Mouse (Mus musculus): ENCODE measurements around the gene Zdhhc20. TPM values are rescaled to one million over a fixed set of nuclear protein-coding genes. Genes with fewer than 3 reads are reported as not detected.
"Not testable (repeated sequence)": the region's sequence is repeated elsewhere in the genome, so short reads cannot be mapped to it uniquely, and the experiment has no call there.

The Zdhhc20 gene
- polyA plus RNA-seq, 1 experiment from 2014 or later = 72.5 TPM

DNA sequence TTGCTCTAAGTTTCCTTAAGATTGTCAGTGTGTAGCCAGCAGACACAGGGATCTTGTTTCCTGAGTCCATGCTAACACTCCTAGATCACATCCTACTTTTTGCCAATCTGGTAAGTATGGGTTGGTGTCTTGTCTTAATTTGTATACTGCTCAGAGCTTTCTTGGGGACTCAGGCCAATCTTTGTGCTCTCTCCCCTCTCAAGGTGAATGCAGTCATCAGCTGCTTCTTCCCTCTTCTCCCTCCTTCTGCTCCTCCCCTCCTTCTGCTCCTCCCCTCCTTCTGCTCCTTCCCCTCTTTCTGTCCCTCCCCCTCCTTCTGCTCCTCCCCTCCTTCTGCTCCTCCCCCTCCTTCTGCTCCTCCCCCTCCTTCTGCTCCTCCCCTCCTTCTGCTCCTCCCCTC is 21.7 kb upstream of the Zdhhc20 start:
- not testable (repeated sequence) for H3K4me1 ChIP-seq; H3K4me3 ChIP-seq; H3K27ac ChIP-seq; H3K27me3 ChIP-seq; ATAC-seq (ENCODE audit: insufficient number of reproducible peaks, low FRiP score, low TSS enrichment, low read depth); H3K9ac ChIP-seq; H3K9me3 ChIP-seq; H3K4me2 ChIP-seq
- peaks cover 19% of the 10 kb centered on the region for H3K36me3 ChIP-seq

DNA sequence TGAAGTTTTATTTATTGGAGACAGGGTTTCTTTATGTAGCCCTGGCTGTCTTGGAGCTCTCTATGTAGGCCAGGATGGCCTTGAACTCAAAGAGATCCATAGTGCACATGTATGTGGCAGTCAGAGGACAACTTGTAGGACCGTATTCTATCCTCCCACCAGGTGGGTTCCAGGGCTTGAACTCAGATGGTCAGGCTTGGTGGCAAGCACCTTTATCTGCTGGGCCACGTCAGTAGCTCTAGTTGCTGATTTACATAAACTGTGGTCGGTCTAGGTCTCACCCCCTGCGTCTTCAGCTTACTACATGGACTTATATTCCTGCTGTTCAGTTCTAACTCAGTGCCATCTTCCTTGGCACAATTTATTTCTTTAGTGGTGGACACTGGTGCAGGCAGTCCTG is 21.2 kb upstream of the Zdhhc20 start:
- H3K27ac ChIP-seq = no peak overlapping the region
- no peaks in the 10 kb centered on the region for H3K9me3 ChIP-seq
- H3K4me3 ChIP-seq = no peak overlapping the region
- WGBS = 89% methylated on average over 4 of the region's 4 CpGs
- no peak overlapping the region for H3K4me2 ChIP-seq
- 0 out of 2 replicates have a peak, but pooled peaks cover 3% of the 10 kb centered on the region for H3K4me1 ChIP-seq
- H3K36me3 ChIP-seq = peaks cover 15% of the 10 kb centered on the region
- H3K27me3 ChIP-seq = no peaks in the 10 kb centered on the region
- no peak overlapping the region for H3K9ac ChIP-seq
- ATAC-seq (ENCODE audit: insufficient number of reproducible peaks, low FRiP score, low TSS enrichment, low read depth) = no peak

DNA sequence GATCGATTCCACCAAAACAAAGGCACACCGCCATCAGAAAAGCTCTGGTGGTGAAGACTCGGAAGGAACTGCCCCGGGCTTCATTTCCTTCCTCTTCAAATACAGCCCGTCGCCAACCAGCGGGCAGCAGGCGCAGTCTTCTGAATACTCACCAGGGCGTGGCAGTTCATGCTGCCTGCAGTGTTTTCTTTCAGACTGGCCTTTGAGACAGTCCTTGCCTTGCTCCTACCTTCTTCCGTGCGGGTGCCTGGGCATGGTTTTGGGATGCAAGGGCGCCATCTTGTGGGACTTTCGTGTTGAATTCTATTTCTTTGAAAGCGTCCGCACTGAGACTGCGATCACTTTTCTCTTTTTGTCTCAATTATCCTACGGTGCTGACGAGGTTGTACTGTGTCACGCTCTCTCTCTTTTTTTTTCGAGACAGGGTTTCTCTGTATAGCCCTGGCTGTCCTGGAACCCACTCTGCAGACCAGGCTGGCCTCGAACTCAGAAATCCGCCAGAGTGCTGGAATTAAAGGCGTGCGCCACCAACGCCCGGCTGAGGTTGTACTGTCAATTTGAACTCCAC is 20.5 kb upstream of the Zdhhc20 start:
- Histone ChIP-seq H3K9ac (peak overlapping the region; percentile 44), H3K27me3 (no peaks in the 10 kb centered on the region), H3K4me1 (0 out of 2 replicates have a peak, but pooled peaks cover 3% of the 10 kb centered on the region), H3K4me2 (peak overlapping the region; percentile 51), H3K4me3 (peak overlapping the region; percentile 35), H3K9me3 (no peaks in the 10 kb centered on the region), H3K27ac (no peak overlapping the region), H3K36me3 (peaks cover 8% of the 10 kb centered on the region; the same call in 1 of the 2 replicates)
- WGBS = 22% methylated on average over 26 of the region's 26 CpGs
- ATAC-seq (ENCODE audit: insufficient number of reproducible peaks, low FRiP score, low TSS enrichment, low read depth) = peak; percentile 74; the same call in 1 of the 2 replicates

DNA sequence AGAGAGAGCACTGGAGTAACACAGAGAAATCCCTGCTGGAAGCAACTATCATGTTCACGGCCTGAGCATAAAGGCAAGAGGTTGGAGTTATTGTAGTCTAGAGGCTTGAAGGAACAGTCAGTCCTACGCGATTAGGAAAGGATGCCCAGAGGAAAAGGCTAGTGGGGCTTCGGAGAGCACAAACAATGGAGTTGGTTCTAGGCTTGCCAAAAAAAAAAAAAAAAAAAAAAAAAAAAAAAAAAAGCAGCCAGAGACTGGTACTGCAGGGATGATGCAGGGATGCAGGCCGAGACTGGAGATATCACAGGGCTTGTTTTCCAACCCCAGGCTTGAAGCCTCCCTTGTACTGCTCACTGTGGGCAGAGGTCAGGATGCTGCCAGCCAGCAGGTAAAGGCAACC is 19.2 kb upstream of the Zdhhc20 start:
- Histone ChIP-seq H3K27ac (no peak overlapping the region), H3K9ac (no peak overlapping the region), H3K36me3 (no peaks in the 10 kb centered on the region), H3K4me1 (0 out of 2 replicates have a peak, but pooled peaks cover 3% of the 10 kb centered on the region), H3K27me3 (no peaks in the 10 kb centered on the region), H3K4me3 (no peak overlapping the region), H3K4me2 (no peak overlapping the region), H3K9me3 (no peaks in the 10 kb centered on the region)
- no peak for ATAC-seq (ENCODE audit: insufficient number of reproducible peaks, low FRiP score, low TSS enrichment, low read depth)
- WGBS = 83% methylated on average over 5 of the region's 5 CpGs

DNA sequence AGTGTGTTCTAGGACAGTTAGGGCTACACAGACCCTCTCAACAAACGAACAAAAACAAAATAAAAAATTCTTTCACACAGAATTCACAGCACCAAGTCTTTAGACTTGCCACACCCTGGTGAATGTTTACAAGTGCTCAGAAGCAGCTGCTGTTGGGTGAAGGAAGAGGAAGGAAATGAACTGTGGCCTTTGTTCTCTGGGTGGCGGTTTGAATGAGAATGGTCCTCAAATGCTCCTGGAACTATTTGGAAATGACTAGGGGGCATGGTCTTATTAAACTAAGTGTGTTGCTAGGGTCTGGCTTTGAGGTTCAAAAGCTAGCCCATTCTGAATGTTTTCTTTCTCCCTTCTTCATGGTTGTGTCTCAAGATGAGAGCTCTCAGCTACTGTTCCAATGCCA is 18.4 kb upstream of the Zdhhc20 start:
- Histone ChIP-seq H3K4me1 (0 out of 2 replicates have a peak, but pooled peaks cover 3% of the 10 kb centered on the region), H3K4me3 (no peak overlapping the region), H3K9ac (no peak overlapping the region), H3K9me3 (no peaks in the 10 kb centered on the region), H3K27ac (no peak overlapping the region), H3K4me2 (no peak overlapping the region), H3K27me3 (no peaks in the 10 kb centered on the region), H3K36me3 (no peaks in the 10 kb centered on the region)
- ATAC-seq (ENCODE audit: insufficient number of reproducible peaks, low FRiP score, low TSS enrichment, low read depth) = no peak
- 75% methylated on average over 2 of the region's 2 CpGs for WGBS

DNA sequence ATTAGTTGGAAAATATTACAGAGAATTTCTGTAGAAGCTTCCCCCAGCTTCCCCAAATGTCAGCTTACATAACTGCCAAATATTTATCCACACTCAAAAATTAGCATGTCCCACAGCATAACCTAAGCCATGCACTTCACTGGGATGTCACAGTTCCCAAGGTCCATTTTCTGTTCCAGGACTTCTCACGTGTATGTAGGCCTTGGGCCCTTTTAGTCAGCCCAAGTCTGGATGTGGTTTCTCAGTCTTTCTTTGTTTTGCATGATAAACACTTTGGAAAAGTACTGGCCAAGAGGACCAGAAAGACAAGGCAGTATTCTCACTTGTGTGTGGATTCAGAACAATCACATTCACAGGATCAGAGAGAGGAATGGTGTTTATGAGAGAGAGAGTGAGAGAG is 11.9 kb upstream of the Zdhhc20 start:
- no peaks in the 10 kb centered on the region for H3K36me3 ChIP-seq
- 77% methylated on average over 1 of the region's 1 CpGs for WGBS
- no peaks in the 10 kb centered on the region for H3K4me1 ChIP-seq
- no peak overlapping the region for H3K27ac ChIP-seq
- H3K4me2 ChIP-seq = no peak overlapping the region
- H3K4me3 ChIP-seq = no peak overlapping the region
- no peaks in the 10 kb centered on the region for H3K27me3 ChIP-seq
- H3K9ac ChIP-seq = no peak overlapping the region
- ATAC-seq (ENCODE audit: insufficient number of reproducible peaks, low FRiP score, low TSS enrichment, low read depth) = no peak
- H3K9me3 ChIP-seq = no peaks in the 10 kb centered on the region

DNA sequence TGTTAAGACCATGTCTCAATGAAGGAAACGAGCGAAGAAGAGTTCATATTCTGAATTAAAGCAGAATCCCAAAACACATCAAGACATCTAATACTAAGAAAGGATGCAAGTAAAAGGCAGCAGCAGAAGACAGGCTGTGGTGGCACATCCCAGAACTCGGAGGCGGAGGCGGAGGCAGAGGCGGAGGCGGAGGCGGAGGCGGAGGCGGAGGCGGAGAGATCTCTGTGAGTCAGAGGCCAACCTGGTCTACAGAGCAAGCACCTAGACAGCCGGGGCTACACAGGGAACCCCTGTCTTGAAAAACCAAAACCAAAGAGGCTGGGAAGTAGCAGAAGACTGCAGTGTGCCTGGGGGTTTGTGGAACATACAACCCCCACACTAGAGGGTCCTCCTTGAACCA is 6.8 kb upstream of the Zdhhc20 start:
- Histone ChIP-seq H3K27me3 (no peaks in the 10 kb centered on the region), H3K27ac (no peak overlapping the region), H3K4me1 (no peaks in the 10 kb centered on the region), H3K4me2 (no peak overlapping the region), H3K9ac (no peak overlapping the region), H3K9me3 (no peaks in the 10 kb centered on the region), H3K4me3 (no peak overlapping the region), H3K36me3 (no peaks in the 10 kb centered on the region)
- ATAC-seq (ENCODE audit: insufficient number of reproducible peaks, low FRiP score, low TSS enrichment, low read depth) = no peak
- WGBS = 95% methylated on average over 12 of the region's 12 CpGs

DNA sequence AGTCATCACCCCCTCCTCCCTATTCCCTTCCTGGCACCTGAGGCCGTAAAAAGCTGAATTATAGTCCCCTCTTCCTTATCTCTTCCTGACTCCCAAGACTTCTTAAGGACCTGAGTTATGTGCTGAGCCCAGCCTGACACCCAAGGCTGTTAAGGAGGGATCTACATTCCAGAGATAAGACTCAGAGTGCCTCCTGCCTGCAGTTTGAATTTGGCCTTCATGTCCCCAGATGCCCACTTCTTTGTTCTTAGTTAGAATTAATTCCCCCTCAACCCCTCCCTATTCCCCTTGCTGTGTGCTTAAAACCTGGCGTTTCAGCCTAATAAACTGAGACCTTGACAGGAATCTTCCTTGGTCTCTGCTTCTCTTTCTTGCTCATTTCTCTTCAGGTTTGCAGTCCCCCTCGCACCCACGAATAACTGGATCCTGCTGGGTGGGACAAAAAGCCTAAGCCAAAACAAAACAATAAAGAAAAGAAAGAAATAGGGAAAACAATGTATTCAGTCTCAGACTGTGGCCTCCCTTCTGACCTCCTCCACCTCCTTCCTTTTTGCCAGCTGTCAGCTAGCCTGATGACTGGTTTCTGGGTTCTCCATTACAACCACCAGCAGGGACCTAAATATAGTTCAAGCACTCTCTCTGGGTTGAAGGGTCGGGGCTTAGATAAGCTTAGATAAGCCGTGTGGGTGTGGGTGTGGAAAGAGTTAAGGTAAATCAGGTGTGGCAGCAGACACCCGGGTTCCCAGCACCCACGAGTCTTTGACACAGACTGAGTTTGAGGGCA is 6.2 kb upstream of the Zdhhc20 start:
- not testable (repeated sequence) for H3K4me3 ChIP-seq; H3K9ac ChIP-seq; H3K4me2 ChIP-seq; H3K9me3 ChIP-seq; H3K36me3 ChIP-seq; H3K27ac ChIP-seq; H3K4me1 ChIP-seq; ATAC-seq (ENCODE audit: insufficient number of reproducible peaks, low FRiP score, low TSS enrichment, low read depth); H3K27me3 ChIP-seq
- 68% methylated on average over 8 of the region's 8 CpGs for WGBS

DNA sequence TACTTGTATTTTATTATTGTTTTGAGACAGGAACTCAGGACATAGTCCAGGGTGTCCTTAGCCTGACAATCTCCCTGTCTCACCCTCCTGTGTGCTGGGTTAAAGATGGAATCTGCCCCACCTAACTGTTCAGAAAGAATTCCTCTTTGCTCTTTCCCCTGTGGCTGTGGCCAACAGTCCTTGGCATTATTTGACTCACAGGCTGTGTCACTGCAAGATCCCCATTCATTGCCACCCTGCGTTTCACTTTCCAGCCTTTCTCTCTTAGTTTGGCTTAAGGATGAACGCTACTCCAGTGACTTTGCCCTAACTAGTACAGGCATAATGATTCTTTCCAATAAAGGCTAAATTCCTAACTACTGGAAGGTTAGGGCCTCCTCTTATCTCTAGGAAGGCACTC is 4.3 kb upstream of the Zdhhc20 start:
- no peaks in the 10 kb centered on the region for H3K4me1 ChIP-seq
- H3K4me2 ChIP-seq = no peak overlapping the region
- H3K9ac ChIP-seq = no peak overlapping the region
- ATAC-seq (ENCODE audit: insufficient number of reproducible peaks, low FRiP score, low TSS enrichment, low read depth) = no peak
- H3K27ac ChIP-seq = no peak overlapping the region
- no peaks in the 10 kb centered on the region for H3K27me3 ChIP-seq
- no peaks in the 10 kb centered on the region for H3K36me3 ChIP-seq
- no peak overlapping the region for H3K4me3 ChIP-seq
- WGBS = 86% methylated on average over 2 of the region's 2 CpGs
- no peaks in the 10 kb centered on the region for H3K9me3 ChIP-seq

DNA sequence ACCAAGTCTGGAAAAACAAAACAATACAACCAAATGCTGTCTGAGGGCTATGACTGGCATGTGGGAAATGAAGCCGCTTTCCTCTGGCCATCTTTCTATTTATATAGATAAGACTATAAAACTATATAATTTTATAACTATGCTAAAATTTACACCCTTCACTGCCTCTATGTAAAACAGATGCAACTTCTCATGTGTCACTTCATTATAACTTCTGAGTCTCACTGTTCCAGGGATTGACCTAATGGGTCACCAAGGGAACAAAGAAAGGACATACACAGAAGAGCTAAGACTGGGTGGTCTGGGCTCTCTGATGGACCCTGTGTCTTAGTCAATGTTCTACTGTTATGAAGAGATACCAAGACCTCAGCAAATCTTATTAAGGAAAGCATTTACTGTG is 2.9 kb upstream of the Zdhhc20 start:
- Histone ChIP-seq H3K9ac (no peak overlapping the region), H3K4me1 (peaks cover 8% of the 10 kb centered on the region; the same call in 1 of the 2 replicates), H3K27ac (no peak overlapping the region), H3K36me3 (no peaks in the 10 kb centered on the region), H3K4me2 (no peak overlapping the region), H3K4me3 (no peak overlapping the region), H3K9me3 (no peaks in the 10 kb centered on the region), H3K27me3 (no peaks in the 10 kb centered on the region)
- ATAC-seq (ENCODE audit: insufficient number of reproducible peaks, low FRiP score, low TSS enrichment, low read depth) = no peak
- WGBS = 88% methylated on average over 1 of the region's 1 CpGs

DNA sequence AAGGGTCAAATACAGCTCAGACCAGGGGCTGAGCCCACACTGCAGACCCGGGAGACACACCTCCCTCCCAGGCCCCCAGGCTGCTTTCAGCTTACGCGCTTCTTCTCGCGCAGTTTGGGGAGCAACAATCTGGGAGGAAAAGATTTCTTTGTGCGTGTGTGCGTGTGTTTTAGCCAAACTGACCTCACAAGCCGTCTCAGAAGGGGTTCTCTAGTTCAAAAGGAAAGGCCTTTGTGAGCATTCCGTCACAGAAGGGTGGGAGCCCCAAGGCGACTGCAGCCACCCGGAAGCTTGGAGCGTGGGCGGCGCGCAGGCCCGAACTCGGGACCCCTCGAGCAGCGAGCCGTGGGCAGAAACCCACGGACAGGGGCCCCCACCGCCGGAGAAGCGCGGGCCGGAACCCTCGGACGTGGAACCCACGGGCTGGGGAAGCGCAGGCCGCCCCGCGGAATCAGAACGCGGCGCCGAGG is 500 bp downstream of the Zdhhc20 start:
- peak overlapping the region; percentile 94 for H3K9ac ChIP-seq
- peak overlapping the region; percentile 45 for H3K4me2 ChIP-seq
- no peak for ATAC-seq (ENCODE audit: insufficient number of reproducible peaks, low FRiP score, low TSS enrichment, low read depth)
- peaks cover 10% of the 10 kb centered on the region; the same call in 1 of the 2 replicates for H3K4me1 ChIP-seq
- H3K27ac ChIP-seq = peak overlapping the region; percentile 89
- WGBS = under 1% methylated on average over 37 of the region's 37 CpGs
- H3K27me3 ChIP-seq = no peaks in the 10 kb centered on the region
- H3K9me3 ChIP-seq = no peaks in the 10 kb centered on the region
- peak overlapping the region; percentile 84 for H3K4me3 ChIP-seq
- no peaks in the 10 kb centered on the region for H3K36me3 ChIP-seq

DNA sequence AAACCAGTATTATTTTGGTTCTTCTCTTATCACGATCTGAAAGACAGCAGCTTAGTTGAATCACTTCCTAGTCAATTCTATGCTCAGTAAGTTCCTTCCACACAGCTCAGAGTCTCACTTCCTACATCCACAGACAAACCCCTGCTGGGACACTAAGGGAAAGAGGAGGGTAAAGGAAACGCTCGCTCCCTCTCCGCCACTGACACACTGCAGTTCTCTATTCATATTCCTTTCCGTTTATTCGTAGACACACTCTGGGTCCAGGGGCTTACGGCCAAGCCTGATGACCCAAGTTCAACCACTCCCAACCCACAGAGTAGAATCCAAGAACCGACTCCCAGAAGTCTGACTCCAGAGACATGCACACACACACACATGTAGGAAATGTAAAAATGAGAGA is 2.9 kb downstream of the Zdhhc20 start:
- Histone ChIP-seq H3K4me3 (no peak overlapping the region), H3K27ac (no peak overlapping the region), H3K4me1 (peaks cover 14% of the 10 kb centered on the region; the same call in 1 of the 2 replicates), H3K9ac (no peak overlapping the region), H3K4me2 (no peak overlapping the region), H3K27me3 (no peaks in the 10 kb centered on the region), H3K36me3 (no peaks in the 10 kb centered on the region), H3K9me3 (no peaks in the 10 kb centered on the region)
- WGBS = 72% methylated on average over 8 of the region's 8 CpGs
- no peak for ATAC-seq (ENCODE audit: insufficient number of reproducible peaks, low FRiP score, low TSS enrichment, low read depth)

Data from limb, embryonic 15.5 days (tissue).